Mouse (Mus musculus) midbrain, postnatal 0 days (tissue): Measurements from ENCODE around the gene Gm20425. TPM values are rescaled to one million over a fixed set of nuclear protein-coding genes. Genes with fewer than 3 reads are reported as not detected.

ENCODE experiments used
- ATAC-seq: fragments of 200-750 bp; cut with Nextera tagmentation; 2 replicates; pipeline ENCODE4 v1.8.0; 2017; ENCODE audit warnings: moderate number of reproducible peaks, mild to moderate bottlenecking, moderate TSS enrichment, moderate library complexity; ENCODE audit not compliant: low FRiP score
- DNase-seq: peaks from one replicate; pipeline ENCODE4 v3.0.0-alpha.2; 2015; ENCODE audit warnings: low spot score
- H3K27ac ChIP-seq: fragments of 300-500 bp; sonication (generic); 2 replicates; pipeline ENCODE4 v1.5.1; 2014; ENCODE audit warnings: low read depth, mild to moderate bottlenecking, low read length, mixed read lengths
- H3K27me3 ChIP-seq: fragments of 300-500 bp; sonication (generic); 2 replicates; pipeline ENCODE4 v1.6.1; 2014; ENCODE audit warnings: low read length, control low read depth, mixed read lengths; ENCODE audit not compliant: insufficient read depth
- H3K36me3 ChIP-seq: fragments of 300-500 bp; sonication (generic); 2 replicates; pipeline ENCODE4 v1.6.1; 2014; ENCODE audit warnings: low read length, control low read depth, mixed read lengths; ENCODE audit not compliant: insufficient read depth
- H3K4me1 ChIP-seq: fragments of 300-500 bp; sonication (generic); 2 replicates; pipeline ENCODE4 v1.6.1; 2014; ENCODE audit warnings: mild to moderate bottlenecking, control low read depth, antibody characterized with exemption, low read length, mixed read lengths; ENCODE audit not compliant: insufficient read depth
- H3K4me2 ChIP-seq: fragments of 300-500 bp; sonication (generic); 2 replicates; pipeline ENCODE4 v1.6.1; 2014; ENCODE audit warnings: low read depth, mild to moderate bottlenecking, low read length, mixed read lengths; ENCODE audit not compliant: poor library complexity, severe bottlenecking
- H3K4me3 ChIP-seq: fragments of 300-500 bp; sonication (generic); 2 replicates; pipeline ENCODE4 v1.5.1; 2014; ENCODE audit warnings: low read depth, mild to moderate bottlenecking, low read length, moderate library complexity
- H3K9ac ChIP-seq: fragments of 300-500 bp; sonication (generic); replicated peaks from 2 replicates; pipeline ENCODE4 v1.6.1; 2014; ENCODE audit warnings: mild to moderate bottlenecking, low read length, moderate library complexity, mixed read lengths; ENCODE audit not compliant: poor library complexity, severe bottlenecking
- H3K9me3 ChIP-seq: fragments of 300-500 bp; sonication (generic); 2 replicates; pipeline ENCODE4 v1.6.1; 2016; ENCODE audit warnings: low read length, control low read depth
- CTCF ChIP-seq: IDR thresholded peaks from 2 replicates; pipeline ENCODE4 v1.5.1; 2016; ENCODE audit warnings: antibody characterized with exemption, mild to moderate bottlenecking
- WGBS: fragments of 180-500 bp; shearing (Covaris S2); extraction: QIAGEN DNeasy Blood & Tissue Kit; methylation state at CpG from one replicate; pipeline ENCODE4 v1.1.7; 2014; 5-methylcytosine and 5-hydroxymethylcytosine counted together
- polyA plus RNA-seq: library from polyadenylated mRNA; unstranded; fragments of >200 nt; fragmentation: Nextera tagmentation; extraction: Ambion mirVana; gene quantifications from 2 replicates; pipeline ENCODE4 v1.2.1, GENCODE M21; 2015
- total RNA-seq: library from RNA; depleted of rRNA; stranded (reverse); fragments of >200 nt; gene quantifications from 2 replicates; pipeline ENCODE4 v1.2.3, GENCODE M21; 2014

Gm20425 gene
- total and polyA plus RNA-seq, 2 experiments from 2014 or later, result 4.5 TPM; not detected in 1

DNA sequence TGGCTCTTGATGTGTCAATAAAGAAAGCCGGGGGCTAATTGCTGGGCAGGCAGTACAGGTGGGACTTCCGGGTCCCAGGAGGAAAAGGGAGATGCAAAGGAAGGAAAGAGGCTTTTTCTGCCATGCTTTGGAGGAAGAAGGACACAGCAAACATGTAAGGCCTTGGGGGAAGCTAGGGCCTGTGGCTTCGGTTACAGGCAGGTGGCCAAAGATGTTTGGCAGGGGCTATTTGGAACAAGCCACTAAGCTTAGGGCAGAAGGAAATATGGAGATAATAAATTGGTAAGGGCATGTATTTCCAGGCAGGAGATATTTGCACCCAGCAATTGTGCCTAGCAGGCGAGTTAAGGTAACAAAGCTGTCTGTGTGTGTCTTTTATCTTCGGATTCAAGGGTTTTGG is 22.8 kb upstream of the Gm20425 start:
- TF ChIP-seq CTCF, result no peak
- no peaks in the 10 kb centered on the region for H3K36me3 ChIP-seq
- no peak overlapping the region for H3K4me2 ChIP-seq
- no peaks in the 10 kb centered on the region for H3K9me3 ChIP-seq
- no peak overlapping the region for H3K4me3 ChIP-seq
- H3K9ac ChIP-seq, result no peak overlapping the region
- no peak overlapping the region for H3K27ac ChIP-seq
- ATAC-seq, result no peak
- no peaks in the 10 kb centered on the region for H3K4me1 ChIP-seq
- WGBS, result 80% methylated on average over 5 of the region's 5 CpGs
- no peak for DNase-seq
- no peaks in the 10 kb centered on the region for H3K27me3 ChIP-seq

DNA sequence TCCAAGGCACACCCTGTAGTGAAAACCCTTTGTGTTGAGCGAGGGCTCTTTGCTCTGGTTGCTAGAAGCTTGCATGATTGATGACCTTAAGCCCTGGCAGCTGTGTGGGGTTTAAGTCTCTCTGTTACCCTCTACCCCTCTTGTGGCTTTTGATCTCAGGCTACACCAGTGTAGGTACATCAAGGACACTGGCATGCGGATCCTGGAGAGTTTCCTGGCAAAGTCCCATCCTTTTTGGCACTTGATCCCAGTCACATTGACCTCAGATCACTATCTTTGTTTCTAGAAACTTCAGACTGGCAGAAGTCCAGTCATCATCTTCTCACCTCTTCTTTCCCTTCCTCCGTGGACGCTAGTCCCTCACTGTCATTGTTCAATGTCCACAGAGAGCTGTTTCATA is 18.5 kb upstream of the Gm20425 start:
- H3K9ac ChIP-seq, result no peak overlapping the region
- H3K27me3 ChIP-seq, result no peaks in the 10 kb centered on the region
- no peaks in the 10 kb centered on the region for H3K36me3 ChIP-seq
- ATAC-seq (no peak), DNase-seq (no peak)
- no peaks in the 10 kb centered on the region for H3K9me3 ChIP-seq
- WGBS, result 60% methylated on average over 4 of the region's 4 CpGs
- no peak overlapping the region for H3K4me3 ChIP-seq
- H3K4me1 ChIP-seq, result no peaks in the 10 kb centered on the region
- H3K27ac ChIP-seq, result no peak overlapping the region
- no peak for TF ChIP-seq CTCF
- no peak overlapping the region for H3K4me2 ChIP-seq

DNA sequence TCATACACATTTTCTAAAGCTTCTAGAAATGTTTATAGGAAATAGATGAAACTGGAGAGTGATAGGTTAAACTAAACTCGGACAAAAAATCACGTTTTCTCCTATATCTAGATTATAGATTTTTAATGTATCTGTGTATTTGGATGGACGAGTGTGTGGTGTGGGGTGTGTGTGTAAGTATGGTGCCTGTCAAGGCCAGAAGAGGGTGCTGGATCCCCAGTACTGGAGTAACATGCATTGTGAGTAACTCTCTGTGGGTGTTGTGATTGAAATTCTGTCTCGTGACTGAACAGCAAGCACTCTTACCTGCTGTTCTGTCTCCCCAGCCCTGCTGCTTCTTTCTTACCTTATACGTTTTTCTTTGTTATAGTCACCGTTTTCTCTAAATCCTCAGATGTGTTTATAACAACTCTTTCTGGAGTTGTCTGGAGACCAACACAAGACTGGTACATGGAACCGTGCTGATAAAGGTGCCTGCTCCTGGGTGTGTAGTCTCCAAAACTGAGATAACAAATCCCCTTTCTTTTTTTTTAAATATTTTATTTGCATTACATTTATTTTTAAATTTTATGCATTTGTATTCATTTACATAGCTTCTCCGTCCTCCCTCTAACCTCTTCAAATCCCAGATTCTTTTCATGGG is 16.5 kb upstream of the Gm20425 start:
- no peak overlapping the region for H3K4me3 ChIP-seq
- WGBS, result 89% methylated on average over 8 of the region's 8 CpGs
- no peak for ATAC-seq
- H3K27ac ChIP-seq, result no peak overlapping the region
- no peaks in the 10 kb centered on the region for H3K9me3 ChIP-seq
- DNase-seq, result no peak
- H3K27me3 ChIP-seq, result no peaks in the 10 kb centered on the region
- no peak for TF ChIP-seq CTCF
- no peak overlapping the region for H3K9ac ChIP-seq
- no peaks in the 10 kb centered on the region for H3K4me1 ChIP-seq
- no peak overlapping the region for H3K4me2 ChIP-seq
- H3K36me3 ChIP-seq, result no peaks in the 10 kb centered on the region

DNA sequence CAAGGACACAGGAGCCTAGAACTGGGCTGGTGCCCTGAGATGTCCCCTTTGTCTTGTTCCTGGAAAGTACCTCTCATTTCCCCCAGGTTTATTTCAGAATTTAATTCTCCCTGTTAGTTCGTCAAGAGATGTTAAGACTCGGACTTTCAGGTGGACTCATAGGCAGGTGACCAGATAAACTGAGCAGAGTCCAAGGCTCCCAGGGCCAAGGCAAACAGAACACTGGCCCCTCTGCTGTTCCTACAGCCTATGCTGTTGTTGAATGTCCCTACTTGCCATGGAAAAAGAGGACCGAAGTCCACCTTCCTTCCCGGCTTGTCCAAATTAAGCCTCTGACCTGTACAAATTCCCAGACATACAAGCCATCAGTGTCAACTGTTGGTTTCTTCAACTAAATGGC is 13.5 kb upstream of the Gm20425 start:
- Histone ChIP-seq H3K36me3 (no peaks in the 10 kb centered on the region), H3K4me3 (no peak overlapping the region), H3K4me2 (no peak overlapping the region), H3K27me3 (no peaks in the 10 kb centered on the region), H3K9me3 (no peaks in the 10 kb centered on the region), H3K27ac (no peak overlapping the region), H3K9ac (no peak overlapping the region), H3K4me1 (no peaks in the 10 kb centered on the region)
- DNase-seq, result no peak
- no peak for TF ChIP-seq CTCF
- WGBS, result 94% methylated on average over 4 of the region's 4 CpGs
- ATAC-seq, result no peak

DNA sequence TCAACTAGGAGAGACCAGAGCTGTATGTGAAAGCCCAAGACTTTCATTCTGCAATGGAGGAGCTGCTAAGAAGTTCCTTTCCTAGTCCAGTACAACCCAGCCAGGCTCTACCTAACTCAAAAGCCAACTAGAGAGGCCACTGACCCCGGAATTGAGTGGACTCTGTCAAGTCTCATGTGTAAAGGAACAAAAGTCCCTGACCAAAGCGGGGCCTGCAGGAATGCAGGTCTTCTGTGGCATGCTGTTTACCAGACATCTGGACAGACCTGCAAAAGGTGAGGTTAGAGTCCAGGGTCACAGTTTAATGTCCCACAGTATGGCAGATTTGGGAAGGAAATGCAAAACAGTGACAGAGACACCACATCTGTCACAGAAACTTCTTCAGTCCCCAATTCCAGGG is 11.1 kb upstream of the Gm20425 start:
- Histone ChIP-seq H3K4me1 (no peaks in the 10 kb centered on the region), H3K27me3 (no peaks in the 10 kb centered on the region), H3K9me3 (no peaks in the 10 kb centered on the region), H3K27ac (no peak overlapping the region), H3K4me2 (no peak overlapping the region), H3K36me3 (no peaks in the 10 kb centered on the region), H3K4me3 (no peak overlapping the region), H3K9ac (no peak overlapping the region)
- 77% methylated on average over 2 of the region's 2 CpGs for WGBS
- no peak for TF ChIP-seq CTCF
- DNase-seq (no peak), ATAC-seq (no peak)

DNA sequence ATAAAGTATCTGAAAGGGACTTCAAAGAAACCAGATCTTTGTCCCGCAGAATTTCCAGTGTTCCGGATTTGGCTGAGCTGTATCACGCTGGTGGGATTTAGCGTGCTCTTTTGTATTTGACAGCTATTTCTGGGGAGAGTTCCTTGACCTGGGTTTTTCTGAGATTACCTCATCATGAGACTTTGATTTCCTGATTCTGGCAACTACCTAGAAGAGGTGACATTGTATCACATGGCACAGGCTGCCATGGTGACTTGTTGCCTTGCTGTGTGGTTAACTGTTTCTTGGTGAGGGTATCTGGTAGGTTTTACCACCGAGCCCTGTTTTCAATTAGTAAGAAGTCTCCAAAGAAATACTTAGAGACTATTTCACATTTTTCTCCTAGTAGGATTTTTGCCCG is 9.4 kb upstream of the Gm20425 start:
- no peaks in the 10 kb centered on the region for H3K36me3 ChIP-seq
- DNase-seq (no peak), ATAC-seq (no peak)
- no peak overlapping the region for H3K27ac ChIP-seq
- no peaks in the 10 kb centered on the region for H3K4me1 ChIP-seq
- TF ChIP-seq CTCF, result no peak
- H3K4me2 ChIP-seq, result no peak overlapping the region
- H3K27me3 ChIP-seq, result no peaks in the 10 kb centered on the region
- H3K4me3 ChIP-seq, result no peak overlapping the region
- no peaks in the 10 kb centered on the region for H3K9me3 ChIP-seq
- 83% methylated on average over 6 of the region's 6 CpGs for WGBS
- H3K9ac ChIP-seq, result no peak overlapping the region
